Mouse (Mus musculus): ENCODE results near the gene Ppp1r13b. TPM values are rescaled to one million over a fixed set of nuclear protein-coding genes. Genes with fewer than 3 reads are reported as not detected.

Ppp1r13b gene
- total and polyA plus RNA-seq, 3 experiments = 0.42 to 2.0 (median 0.64) TPM

GRCm38 (mm10) chr12:111882852-111883251 lies 25.1 kb downstream of the Ppp1r13b start:
- peaks cover 0 to 11% of the 10 kb centered on the region in 2 experiments; a peak in 2 of 4 replicates for H3K4me1 ChIP-seq (ENCODE audit: control insufficient read depth in 1 of 2, insufficient read depth in 2 of 2)
- no peaks in the 10 kb centered on the region for H3K36me3 ChIP-seq (replicated peaks in 1 of 2; ENCODE audit: control insufficient read depth in 1 of 2, insufficient read depth in 1 of 2, low read length in 1 of 2)
- H3K27me3 ChIP-seq (replicated peaks) = no peaks in the 10 kb centered on the region
- dilution Hi-C loops (cut with MboI; ENCODE audit: extremely low pct_ligation_motif_present, extremely low pct_unique_long_range_greater_than_20kb, low sequenced_read_pairs) (no loop called here), in situ Hi-C loops (cut with MboI; ENCODE audit: low pct_ligation_motif_present, low pct_unique_long_range_greater_than_20kb, low sequenced_read_pairs) (no loop called here)
- H3K4me2 ChIP-seq (ENCODE audit: insufficient read depth, low read depth, poor library complexity, severe bottlenecking) = no peak overlapping the region
- peak; percentile 66 for TF ChIP-seq BHLHE40 (IDR thresholded peaks at IDR 0.05; ENCODE audit: low read depth, low read length)
- no peak for TF ChIP-seq MAZ (IDR thresholded peaks at IDR 0.05; ENCODE audit: low read depth, low read length)
- TF ChIP-seq ZKSCAN1 (IDR thresholded peaks at IDR 0.05; ENCODE audit: borderline replicate concordance, low read depth, low read length) = no peak
- peak; percentile 19 for DNase-seq (ENCODE audit: extremely low read depth)
- H3K79me2 ChIP-seq (replicated peaks; ENCODE audit: control insufficient read depth, extremely low read depth, insufficient read depth, poor library complexity, severe bottlenecking) = no peaks in the 10 kb centered on the region
- H3K9ac ChIP-seq (ENCODE audit: insufficient read depth, low read depth) = no peak overlapping the region
- no peaks in the 10 kb centered on the region for H3K9me3 ChIP-seq (replicated peaks; ENCODE audit: low read length)
- no peak overlapping the region for H3K4me3 ChIP-seq (replicated peaks in 1 of 3; ENCODE audit: low read depth in 2 of 3, low read length in 2 of 3, poor library complexity in 1 of 3)
- H3K27ac ChIP-seq (ENCODE audit: insufficient read depth, low read depth) = no peak overlapping the region

DNA sequence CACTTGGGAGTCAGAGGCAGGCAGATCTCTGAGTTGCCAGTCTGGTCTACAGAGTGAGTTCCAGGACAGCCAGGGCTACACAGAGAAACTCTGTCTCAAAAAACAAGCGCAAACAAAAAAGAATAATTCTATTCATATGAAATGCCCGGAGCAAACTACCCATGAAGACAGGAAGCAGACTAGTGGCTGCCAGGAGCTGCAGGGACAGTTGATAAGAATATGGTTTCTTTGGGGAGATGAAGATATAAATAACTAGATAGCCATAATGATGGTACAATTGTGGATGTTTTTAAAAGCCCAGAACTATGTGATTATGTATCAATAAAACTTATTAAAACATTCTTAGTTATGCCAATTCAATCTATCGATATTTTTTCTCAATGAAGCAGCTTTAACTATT lies 25.9 kb downstream of the Ppp1r13b start:
- no peak for TF ChIP-seq SMC3 (IDR thresholded peaks at IDR 0.05; ENCODE audit: low read depth, low read length)
- no peak for TF ChIP-seq NRF1 (IDR thresholded peaks at IDR 0.05; ENCODE audit: low read depth, low read length)
- no peak for TF ChIP-seq MAZ (IDR thresholded peaks at IDR 0.05; ENCODE audit: low read depth, low read length)
- no peak for TF ChIP-seq EP300 (IDR thresholded peaks at IDR 0.05; ENCODE audit: low read length)
- no peak for TF ChIP-seq RAD21 (IDR thresholded peaks at IDR 0.05; ENCODE audit: low read depth, low read length)
- TF ChIP-seq MAX (IDR thresholded peaks at IDR 0.05; ENCODE audit: low read length) = no peak
- TF ChIP-seq NELFE (IDR thresholded peaks at IDR 0.05; ENCODE audit: low read depth, low read length) = no peak
- no peak for TF ChIP-seq HCFC1 (IDR thresholded peaks at IDR 0.05; ENCODE audit: low read depth, low read length)
- TF ChIP-seq TCF12 (IDR thresholded peaks at IDR 0.05; ENCODE audit: low read depth, low read length) = no peak
- no peak for TF ChIP-seq USF1 (IDR thresholded peaks at IDR 0.05; ENCODE audit: low read depth, low read length)
- no peak for TF ChIP-seq RCOR1 (conservative IDR thresholded peaks at IDR 0.05; ENCODE audit: low read depth, low read length)
- no peak for TF ChIP-seq CHD2 (IDR thresholded peaks at IDR 0.05; ENCODE audit: low read length)
- no peak for TF ChIP-seq TBP (conservative IDR thresholded peaks at IDR 0.05; ENCODE audit: low read depth, low read length)
- TF ChIP-seq POLR2AphosphoS2 (IDR thresholded peaks at IDR 0.05; ENCODE audit: low read depth, low read length) = no peak
- Histone ChIP-seq H3K4me1 (ENCODE audit: control insufficient read depth in 1 of 2, insufficient read depth in 2 of 2) (peaks cover 0 to 11% of the 10 kb centered on the region in 2 experiments; a peak in 2 of 4 replicates), H3K36me3 (replicated peaks in 1 of 2; ENCODE audit: control insufficient read depth in 1 of 2, insufficient read depth in 1 of 2, low read length in 1 of 2) (no peaks in the 10 kb centered on the region), H3K4me2 (ENCODE audit: insufficient read depth, low read depth, poor library complexity, severe bottlenecking) (no peak overlapping the region), H3K9ac (ENCODE audit: insufficient read depth, low read depth) (no peak overlapping the region), H3K4me3 (replicated peaks in 1 of 3; ENCODE audit: low read depth in 2 of 3, low read length in 2 of 3, poor library complexity in 1 of 3) (no peak overlapping the region), H3K27ac (ENCODE audit: insufficient read depth, low read depth) (no peak overlapping the region), H3K27me3 (replicated peaks) (no peaks in the 10 kb centered on the region), H3K9me3 (replicated peaks; ENCODE audit: low read length) (no peaks in the 10 kb centered on the region), H3K79me2 (replicated peaks; ENCODE audit: control insufficient read depth, extremely low read depth, insufficient read depth, poor library complexity, severe bottlenecking) (no peaks in the 10 kb centered on the region)
- in situ Hi-C loops (cut with MboI; ENCODE audit: low pct_ligation_motif_present, low pct_unique_long_range_greater_than_20kb, low sequenced_read_pairs) (no loop called here), dilution Hi-C loops (cut with MboI; ENCODE audit: extremely low pct_ligation_motif_present, extremely low pct_unique_long_range_greater_than_20kb, low sequenced_read_pairs) (no loop called here)
- DNase-seq (ENCODE audit: extremely low read depth) = no peak

All from CH12.LX (cell line).